19 mouse cellular contexts compared by ENCODE assay signal in the genomic region with DNA sequence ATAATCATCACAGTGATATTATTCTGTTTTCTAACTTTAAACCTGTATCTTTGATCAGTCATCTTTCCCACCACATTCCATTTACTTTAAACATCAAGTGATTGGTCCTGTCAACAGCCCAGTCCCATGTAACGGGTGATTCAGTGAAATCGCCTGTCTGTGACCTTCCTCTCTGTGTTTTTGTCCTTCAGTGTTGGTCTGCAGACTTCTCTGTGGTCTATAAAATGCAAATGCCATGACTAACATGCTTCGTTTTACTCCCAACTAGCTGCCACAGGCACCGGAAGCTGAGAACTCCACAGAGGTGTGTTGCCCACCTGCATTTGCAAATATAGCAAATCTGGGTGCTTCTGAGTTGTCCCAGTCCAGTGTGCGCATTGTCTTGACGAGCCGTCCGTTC.
"Had no signal": no experiment of that assay in that cellular context is flagged by ENCODE, and none has a peak within 500 bp of the region (broad histone marks: within the 10 kb centered on the region; RNA-seq: fewer than 3 reads in every experiment).

No protein-coding gene starts in this region.

- H3K4me3 ChIP-seq: lung, embryonic 15.5 days; midbrain, embryonic 10.5 days; midbrain, embryonic 12.5 days; myocyte; neural tube, embryonic 13.5 days; neural tube, embryonic 15.5 days had no signal

- H3K36me3 ChIP-seq: lung, embryonic 15.5 days; midbrain, embryonic 10.5 days; midbrain, embryonic 12.5 days; neural tube, embryonic 13.5 days; neural tube, embryonic 15.5 days had no signal

- H3K9me3 ChIP-seq: lung, embryonic 15.5 days; midbrain, embryonic 10.5 days; midbrain, embryonic 12.5 days; neural tube, embryonic 13.5 days; neural tube, embryonic 15.5 days had no signal

- H3K9ac ChIP-seq: lung, embryonic 15.5 days; midbrain, embryonic 12.5 days; neural tube, embryonic 13.5 days; neural tube, embryonic 15.5 days had no signal

- ATAC-seq: lung, postnatal 0 days; midbrain, embryonic 16.5 days had no signal

- H3K4me2 ChIP-seq: lung, embryonic 15.5 days; midbrain, embryonic 12.5 days; neural tube, embryonic 13.5 days; neural tube, embryonic 15.5 days had no signal

- DNase-seq: lung, adult 2 months; lung, postnatal 4 days; midbrain, embryonic 14.5 days; retina, postnatal 1 day; right cerebral cortex, adult 18-20 months; right cerebral cortex, postnatal 25 days; right cerebral cortex, postnatal 4 days; spleen, adult 18-20 months; thymus, adult 18-20 months; thymus, postnatal 14 days; thymus, postnatal 36 days had no signal

- H3K27ac ChIP-seq: lung, embryonic 15.5 days; midbrain, embryonic 10.5 days; midbrain, embryonic 12.5 days; neural tube, embryonic 13.5 days; neural tube, embryonic 15.5 days had no signal

- H3K27me3 ChIP-seq: lung, embryonic 15.5 days; midbrain, embryonic 12.5 days; neural tube, embryonic 13.5 days; neural tube, embryonic 15.5 days had no signal
